Mouse (Mus musculus): Measurements from ENCODE around the gene Sdk2.

The Sdk2 gene

GRCm38 (mm10) chr11:113816971-113817548 is 249.8 kb downstream of the Sdk2 start:
- no peak for DNase-seq

GRCm38 (mm10) chr11:113816439-113816838 is 250.4 kb downstream of the Sdk2 start:
- DNase-seq: no peak

- no peak for DNase-seq
These were observed 255.1 kb downstream of the Sdk2 start for GRCm38 (mm10) chr11:113811546-113812339.

- DNase-seq: peak; percentile 73
These were observed 256.0 kb downstream of the Sdk2 start for GRCm38 (mm10) chr11:113810638-113811545.

GRCm38 (mm10) chr11:113807086-113807485 is 259.8 kb downstream of the Sdk2 start:
- no peak for DNase-seq

- DNase-seq: no peak
These were observed 260.3 kb downstream of the Sdk2 start for GRCm38 (mm10) chr11:113806382-113807077.

GRCm38 (mm10) chr11:113805974-113806373 is 260.9 kb downstream of the Sdk2 start:
- DNase-seq: no peak

- DNase-seq: no peak
These were observed 263.4 kb downstream of the Sdk2 start for GRCm38 (mm10) chr11:113803321-113803941.

GRCm38 (mm10) chr11:113802456-113802855 is 264.4 kb downstream of the Sdk2 start:
- no peak for DNase-seq

- no peak for DNase-seq
These were observed 266.8 kb downstream of the Sdk2 start for GRCm38 (mm10) chr11:113800026-113800425.

- DNase-seq: no peak
These were observed 267.8 kb downstream of the Sdk2 start for GRCm38 (mm10) chr11:113799041-113799447.

- peak; percentile 69 for DNase-seq
These were observed 268.8 kb downstream of the Sdk2 start for GRCm38 (mm10) chr11:113798011-113798410.

- no peak for DNase-seq
These were observed 269.5 kb downstream of the Sdk2 start for GRCm38 (mm10) chr11:113797014-113797983.

- no peak for DNase-seq
These were observed 271.0 kb downstream of the Sdk2 start for GRCm38 (mm10) chr11:113795846-113796245.

GRCm38 (mm10) chr11:113791357-113792215 is 275.3 kb downstream of the Sdk2 start:
- peak; percentile 26 for DNase-seq

GRCm38 (mm10) chr11:113789101-113789500 is 277.7 kb downstream of the Sdk2 start:
- DNase-seq: no peak

- DNase-seq: no peak
These were observed 278.6 kb downstream of the Sdk2 start for GRCm38 (mm10) chr11:113788183-113788789.

- DNase-seq: no peak
These were observed 279.2 kb downstream of the Sdk2 start for GRCm38 (mm10) chr11:113787432-113788182.

GRCm38 (mm10) chr11:113787009-113787408 is 279.8 kb downstream of the Sdk2 start:
- DNase-seq: no peak

Measured in right cerebral cortex, postnatal 25 days (tissue).